Mouse (Mus musculus): Measurements from ENCODE around the gene Oat.

Oat gene

GRCm38 (mm10) chr7:132576116-132576650 is at the start of gene Oat:
Gene Oat, minus strand, starts transcription at chr7:132576398.
- DNase-seq (ENCODE audit: low spot score): peak; percentile 92

GRCm38 (mm10) chr7:132624161-132624560 is 48.0 kb upstream of the Oat start:
- DNase-seq (ENCODE audit: low spot score): no peak

- DNase-seq (ENCODE audit: low spot score): no peak
Observed at GRCm38 (mm10) chr7:132619975-132620918, 44.0 kb upstream of the Oat start.

- no peak for DNase-seq (ENCODE audit: low spot score)
Observed at GRCm38 (mm10) chr7:132619549-132619948, 43.4 kb upstream of the Oat start.

GRCm38 (mm10) chr7:132617021-132617564 is 40.9 kb upstream of the Oat start:
- no peak for DNase-seq (ENCODE audit: low spot score)

- DNase-seq (ENCODE audit: low spot score): no peak
Observed at GRCm38 (mm10) chr7:132616391-132616790, 40.2 kb upstream of the Oat start.

- no peak for DNase-seq (ENCODE audit: low spot score)
Observed at GRCm38 (mm10) chr7:132615346-132615745, 39.1 kb upstream of the Oat start.

- DNase-seq (ENCODE audit: low spot score): no peak
Observed at GRCm38 (mm10) chr7:132611530-132611929, 35.3 kb upstream of the Oat start.

GRCm38 (mm10) chr7:132610468-132611318 is 34.5 kb upstream of the Oat start, which contains the start of gene Lhpp:
Gene Lhpp, plus strand, starts transcription at chr7:132610638.
- peak; percentile 74 for DNase-seq (ENCODE audit: low spot score)

GRCm38 (mm10) chr7:132608316-132609020 is 32.3 kb upstream of the Oat start:
- DNase-seq (ENCODE audit: low spot score): no peak

- DNase-seq (ENCODE audit: low spot score): no peak
Observed at GRCm38 (mm10) chr7:132605689-132606088, 29.5 kb upstream of the Oat start.

GRCm38 (mm10) chr7:132604720-132605119 is 28.5 kb upstream of the Oat start:
- no peak for DNase-seq (ENCODE audit: low spot score)

GRCm38 (mm10) chr7:132600926-132601325 is 24.7 kb upstream of the Oat start:
- DNase-seq (ENCODE audit: low spot score): no peak

- no peak for DNase-seq (ENCODE audit: low spot score)
Observed at GRCm38 (mm10) chr7:132600026-132600425, 23.8 kb upstream of the Oat start.

- no peak for DNase-seq (ENCODE audit: low spot score)
Observed at GRCm38 (mm10) chr7:132599071-132599975, 23.1 kb upstream of the Oat start, which contains the start of gene Nkx1-2. Gene Nkx1-2, minus strand, starts transcription at chr7:132599637.

GRCm38 (mm10) chr7:132597251-132598041 is 21.2 kb upstream of the Oat start:
- peak; percentile 12 for DNase-seq (ENCODE audit: low spot score)

- DNase-seq (ENCODE audit: low spot score): no peak
Observed at GRCm38 (mm10) chr7:132596557-132597250, 20.5 kb upstream of the Oat start.

- no peak for DNase-seq (ENCODE audit: low spot score)
Observed at GRCm38 (mm10) chr7:132595787-132596186, 19.6 kb upstream of the Oat start.

GRCm38 (mm10) chr7:132594325-132594724 is 18.1 kb upstream of the Oat start:
- DNase-seq (ENCODE audit: low spot score): no peak

All from spleen, adult 12 weeks (tissue).